Mouse (Mus musculus) embryonic fibroblast, embryonic 13.5 days (primary cell): ENCODE data around the gene Cacna2d3.

ENCODE experiments used
- CTCF ChIP-seq: IDR thresholded peaks from 2 replicates; pipeline ENCODE4 v1.5.1; 2011; ENCODE audit warnings: mild to moderate bottlenecking, control low read depth, low read length, moderate library complexity, borderline replicate concordance; ENCODE audit not compliant: insufficient read depth
- POLR2A ChIP-seq: IDR thresholded peaks from 2 replicates; pipeline ENCODE4 v1.6.1; 2011; ENCODE audit warnings: low read depth, mild to moderate bottlenecking, control low read depth, low read length, moderate library complexity

- TF ChIP-seq CTCF (no peak), POLR2A (no peak)
These were observed 591.2 kb downstream of the Cacna2d3 start for GRCm38 (mm10) chr14:29130511-29130910.
